Mouse (Mus musculus): Measurements from ENCODE around the gene Fam114a1.

- TF ChIP-seq POLR2A (IDR thresholded peaks at IDR 0.05; ENCODE audit: extremely low read depth, insufficient read depth, low read length) = no peak
- TF ChIP-seq CTCF (IDR thresholded peaks at IDR 0.05; ENCODE audit: extremely low read depth, insufficient read depth, low read length) = no peak
Observed at GRCm38 (mm10) chr5:64958991-64959842, 10.7 kb upstream of the Fam114a1 start.
